ENCODE assay signal across 9 mouse cellular contexts in the genomic region with DNA sequence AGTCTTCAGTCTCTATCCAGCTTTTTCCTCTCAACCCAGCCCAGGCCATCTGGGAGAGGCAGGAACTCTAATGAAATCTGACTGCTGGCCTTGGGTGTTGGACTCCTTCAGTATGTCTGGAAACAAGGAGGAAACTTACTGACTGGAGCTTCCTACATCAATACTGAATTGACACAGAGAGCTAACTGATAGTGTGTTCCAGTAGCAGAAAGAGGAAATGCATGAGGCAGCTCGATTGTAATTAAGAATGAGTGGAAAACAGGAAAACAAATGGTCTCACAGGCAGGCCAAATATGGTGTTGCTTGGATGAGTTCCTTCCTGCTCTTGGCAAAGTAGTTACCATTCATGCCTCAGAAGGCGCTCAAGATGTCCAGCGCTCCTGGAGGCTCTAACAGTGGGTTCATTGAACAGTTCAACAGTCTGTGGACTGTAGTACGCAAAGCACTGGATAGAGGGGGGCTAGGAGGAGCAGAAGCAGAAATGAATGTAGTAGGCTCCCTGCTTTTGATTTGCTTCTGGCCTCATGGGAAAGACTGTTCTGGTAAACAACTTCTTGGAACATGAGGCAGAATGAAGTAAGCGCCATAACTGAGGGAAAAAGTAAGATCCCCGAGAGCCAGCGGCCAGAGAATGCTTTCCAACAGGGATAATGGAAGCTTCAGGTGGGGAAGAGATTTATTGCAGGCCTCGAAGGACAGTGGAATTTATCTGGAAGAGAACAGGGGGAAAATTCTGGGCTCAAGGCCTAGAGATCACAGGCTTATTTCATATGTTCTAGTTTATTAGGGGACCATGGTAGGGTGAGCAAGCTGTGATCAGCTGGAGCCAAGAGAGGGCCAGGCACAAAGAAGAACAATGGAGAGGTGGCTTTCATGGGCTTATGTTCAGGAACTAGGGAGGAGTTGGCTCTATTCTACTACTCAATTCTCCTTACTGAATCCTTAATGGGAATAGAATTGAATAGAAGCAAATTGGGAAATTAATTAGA.
A peak's percentile ranks its signal among the peaks of the same experiment; 100 is the strongest.
DNase-seq lines count a peak whose midpoint lies in the region; ATAC-seq and TF ChIP-seq lines count a peak whose summit lies in the region.
"Had no signal": no experiment of that assay in that cellular context is flagged by ENCODE, and none has a peak within 500 bp of the region (broad histone marks: within the 10 kb centered on the region; RNA-seq: fewer than 3 reads in every experiment).

No protein-coding gene starts in this region.

- 0 out of 2 replicates have a peak overlapping the region, but pooled peaks have one; percentile 35 for H3K27ac ChIP-seq in forebrain, postnatal 0 days (ENCODE audit: low read depth, low read length)
- H3K27ac ChIP-seq in forebrain, embryonic 10.5 days: no peak overlapping the region
- peak overlapping the region; percentile 79 for H3K27ac ChIP-seq in layer of hippocampus, adult 2 months
- H3K27ac ChIP-seq in small intestine, adult 2 months (ENCODE audit: insufficient read depth, low read depth, low read length): peak overlapping the region; percentile 61
- H3K27ac ChIP-seq in thymus, adult 2 months (ENCODE audit: control insufficient read depth, insufficient read depth, low read length): no peak overlapping the region
- H3K27ac ChIP-seq: midbrain, embryonic 12.5 days had no signal

- no peak overlapping the region for H3K4me2 ChIP-seq in forebrain, postnatal 0 days (ENCODE audit: low read depth)
- H3K4me2 ChIP-seq: midbrain, embryonic 12.5 days had no signal

- H3K4me3 ChIP-seq in forebrain, postnatal 0 days (ENCODE audit: low read depth, low read length): no peak overlapping the region
- H3K4me3 ChIP-seq in forebrain, embryonic 10.5 days: no peak overlapping the region
- H3K4me3 ChIP-seq in layer of hippocampus, adult 2 months: no peak overlapping the region
- no peak overlapping the region for H3K4me3 ChIP-seq in small intestine, adult 2 months (ENCODE audit: low read depth, low read length)
- H3K4me3 ChIP-seq in thymus, adult 2 months (ENCODE audit: control insufficient read depth, insufficient read depth, low read length): no peak overlapping the region
- H3K4me3 ChIP-seq: midbrain, embryonic 12.5 days had no signal

- H3K9ac ChIP-seq in forebrain, postnatal 0 days: no peak overlapping the region
- H3K9ac ChIP-seq: midbrain, embryonic 12.5 days had no signal

- H3K36me3 ChIP-seq in forebrain, postnatal 0 days (ENCODE audit: insufficient read depth): no peaks in the 10 kb centered on the region
- H3K36me3 ChIP-seq in forebrain, embryonic 10.5 days (replicated peaks): no peaks in the 10 kb centered on the region
- H3K36me3 ChIP-seq in small intestine, adult 2 months (ENCODE audit: control insufficient read depth, insufficient read depth, low read length): no peaks in the 10 kb centered on the region
- H3K36me3 ChIP-seq in thymus, adult 2 months (ENCODE audit: control insufficient read depth, insufficient read depth, low read length): no peaks in the 10 kb centered on the region
- H3K36me3 ChIP-seq: midbrain, embryonic 12.5 days had no signal

- 57% methylated on average over 8 of the region's 8 CpGs for WGBS in forebrain, postnatal 0 days
- 90% methylated on average over 8 of the region's 8 CpGs for WGBS in forebrain, embryonic 10.5 days
- 66% methylated on average over 8 of the region's 8 CpGs for WGBS in small intestine, adult 2 months
- WGBS in thymus, adult 2 months: 73% methylated on average over 8 of the region's 8 CpGs

- DNase-seq in forebrain, postnatal 0 days: peak; percentile 65
- DNase-seq in forebrain, embryonic 10.5 days (ENCODE audit: extremely low spot score, low spot score): no peak
- DNase-seq in NIH3T3 (ENCODE audit: low read depth): peak; percentile 30
- DNase-seq in heart, adult 8-10 months (ENCODE audit: low spot score): peak; percentile 59
- peak in 1 of 2 experiments; percentile 63 for DNase-seq in layer of hippocampus, adult 2 months (ENCODE audit: low spot score in 2 of 2)
- no peak for DNase-seq in natural killer cell, adult 2 months (ENCODE audit: low spot score in 2 of 2)
- DNase-seq in thymus, adult 2 months: no peak

- no peaks in the 10 kb centered on the region for H3K4me1 ChIP-seq in forebrain, postnatal 0 days (ENCODE audit: insufficient read depth)
- H3K4me1 ChIP-seq in forebrain, embryonic 10.5 days: no peaks in the 10 kb centered on the region
- H3K4me1 ChIP-seq in small intestine, adult 2 months (ENCODE audit: control insufficient read depth, insufficient read depth, insufficient read length, low read length): peaks cover 3% of the 10 kb centered on the region; the same call in 1 of the 2 replicates
- H3K4me1 ChIP-seq in thymus, adult 2 months (replicated peaks; ENCODE audit: control insufficient read depth, insufficient read depth, low read length): no peaks in the 10 kb centered on the region
- H3K4me1 ChIP-seq: midbrain, embryonic 12.5 days had no signal

- no peaks in the 10 kb centered on the region for H3K27me3 ChIP-seq in forebrain, postnatal 0 days (ENCODE audit: insufficient read depth, low read length)
- H3K27me3 ChIP-seq in forebrain, embryonic 10.5 days (ENCODE audit: poor library complexity, severe bottlenecking): no peaks in the 10 kb centered on the region
- H3K27me3 ChIP-seq in small intestine, adult 2 months (ENCODE audit: control insufficient read depth, insufficient read depth, low read length): no peaks in the 10 kb centered on the region
- H3K27me3 ChIP-seq in thymus, adult 2 months (ENCODE audit: control insufficient read depth, insufficient read depth, low read length): no peaks in the 10 kb centered on the region
- H3K27me3 ChIP-seq: midbrain, embryonic 12.5 days had no signal

- H3K9me3 ChIP-seq in forebrain, postnatal 0 days (ENCODE audit: low read length): no peaks in the 10 kb centered on the region
- no peaks in the 10 kb centered on the region for H3K9me3 ChIP-seq in forebrain, embryonic 10.5 days
- H3K9me3 ChIP-seq: midbrain, embryonic 12.5 days had no signal

- ATAC-seq in forebrain, postnatal 0 days: peak; percentile 94

- no peak for TF ChIP-seq POLR2A in small intestine, adult 2 months (IDR thresholded peaks at IDR 0.05; ENCODE audit: low read depth, low read length)
- TF ChIP-seq POLR2A in thymus, adult 2 months (IDR thresholded peaks at IDR 0.05; ENCODE audit: control insufficient read depth, extremely low read depth, insufficient read depth, low read length, poor library complexity): no peak

- no peak for TF ChIP-seq CTCF in forebrain, postnatal 0 days (IDR thresholded peaks at IDR 0.05; ENCODE audit: low read depth)
- 0 out of 2 replicates have a peak, but pooled peaks have one; percentile 21 for TF ChIP-seq CTCF in layer of hippocampus, adult 2 months (conservative IDR thresholded peaks at IDR 0.05)
- TF ChIP-seq CTCF in small intestine, adult 2 months (IDR thresholded peaks at IDR 0.05; ENCODE audit: extremely low read depth, insufficient read length, insufficient replicate concordance, low read depth, low read length): no peak
- TF ChIP-seq CTCF in thymus, adult 2 months (IDR thresholded peaks at IDR 0.05; ENCODE audit: borderline replicate concordance, control insufficient read depth, extremely low read depth, insufficient read depth, low read length, poor library complexity): no peak

Comparison
In these comparisons a context has a peak if more than half of its experiments do, and no peak if none do; other contexts are left out.
1. DNase-seq: peak in forebrain, postnatal 0 days (single experiment), NIH3T3 (single experiment) and heart, adult 8-10 months (single experiment); none in forebrain, embryonic 10.5 days (single experiment), natural killer cell, adult 2 months (0 of 2) and thymus, adult 2 months (single experiment).
2. H3K27ac ChIP-seq: peak in forebrain, postnatal 0 days (single experiment), layer of hippocampus, adult 2 months (single experiment) and small intestine, adult 2 months (single experiment); none in forebrain, embryonic 10.5 days (single experiment) and thymus, adult 2 months (single experiment).